Mouse (Mus musculus): Measurements from ENCODE around the gene Ifna4. TPM values are rescaled to one million over a fixed set of nuclear protein-coding genes. Genes with fewer than 3 reads are reported as not detected.
A peak's percentile ranks its signal among the peaks of the same experiment; 100 is the strongest.

Gene Ifna4
- polyA plus RNA-seq, 1 experiment from 2014 or later: not detected

DNA sequence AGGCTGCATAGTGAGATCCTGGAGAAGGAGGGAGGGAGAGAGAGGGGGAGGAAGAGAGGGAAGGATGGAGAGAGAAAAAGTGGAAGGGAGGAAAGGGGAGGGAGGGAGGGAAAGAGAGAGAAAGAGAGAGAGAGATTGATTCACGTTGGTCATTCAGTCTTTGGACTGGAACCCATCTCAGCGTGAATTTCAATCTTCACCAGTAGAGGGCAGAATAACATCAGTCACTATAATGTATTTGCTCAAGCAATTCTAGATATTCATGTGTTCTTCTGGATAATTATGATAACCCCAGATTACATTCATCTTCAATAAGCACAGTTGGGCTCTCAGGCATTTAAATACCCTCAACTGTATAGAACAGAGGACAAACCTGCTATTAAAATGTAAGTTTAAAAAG is 31.0 kb downstream of the Ifna4 start:
- no peak overlapping the region for H3K4me2 ChIP-seq (replicated peaks; ENCODE audit: low read depth)
- H3K27ac ChIP-seq (replicated peaks): no peak overlapping the region
- TF ChIP-seq EP300 (optimal IDR thresholded peaks at IDR 0.05) (no peak), CTCF (IDR thresholded peaks at IDR 0.05; ENCODE audit: low read depth) (peak; percentile 86)
- no peaks in the 10 kb centered on the region for H3K9me3 ChIP-seq (ENCODE audit: control insufficient read depth, low read length)
- no peak overlapping the region for H3K9ac ChIP-seq (ENCODE audit: low read length)
- H3K4me1 ChIP-seq (replicated peaks; ENCODE audit: control insufficient read depth, insufficient read depth): 0 out of 2 replicates have a peak, but pooled peaks cover 3% of the 10 kb centered on the region
- no peaks in the 10 kb centered on the region for H3K27me3 ChIP-seq (ENCODE audit: control insufficient read depth, insufficient read depth, low read length)
- no peaks in the 10 kb centered on the region for H3K36me3 ChIP-seq (ENCODE audit: control insufficient read depth, insufficient read depth, low read length)
- DNase-seq (ENCODE audit: low spot score) (no peak), ATAC-seq (ENCODE audit: low FRiP score, low TSS enrichment) (no peak)
- H3K4me3 ChIP-seq (ENCODE audit: low read depth, low read length): no peak overlapping the region
- WGBS: 0% methylated on average over 2 of the region's 2 CpGs

DNA sequence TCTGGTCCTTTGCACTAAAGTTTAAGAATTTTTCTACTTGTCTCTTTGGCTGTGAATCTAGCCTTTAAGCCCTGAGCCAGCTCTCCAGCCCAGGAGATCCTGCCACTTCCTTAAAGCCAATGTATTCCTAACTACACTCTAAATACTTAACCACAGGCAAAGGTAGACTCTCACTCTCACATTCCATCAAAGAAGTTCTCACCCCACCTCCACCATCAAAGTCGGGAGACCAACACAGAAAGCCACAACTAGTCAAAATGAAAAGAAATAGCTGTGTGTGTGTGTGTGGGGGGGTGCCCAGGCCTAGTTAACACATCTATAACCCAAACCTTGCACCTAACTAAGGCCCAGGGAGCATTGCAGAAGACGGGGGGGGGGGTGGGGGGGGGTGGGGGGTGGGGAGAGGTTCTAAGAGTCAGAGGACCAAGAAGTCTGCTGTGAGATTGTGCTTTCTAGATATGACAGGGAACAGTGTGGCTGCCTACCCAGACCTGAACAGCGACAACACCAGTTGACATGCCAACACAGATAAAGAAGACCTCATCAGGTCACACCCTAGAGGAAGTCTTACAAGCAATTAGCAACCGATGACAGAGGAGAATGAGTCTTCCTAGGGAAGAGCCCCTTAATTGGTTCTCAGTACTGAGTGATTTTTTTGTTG is 33.9 kb downstream of the Ifna4 start:
- Histone ChIP-seq H3K4me3 (ENCODE audit: low read depth, low read length) (no peak overlapping the region), H3K36me3 (ENCODE audit: control insufficient read depth, insufficient read depth, low read length) (no peaks in the 10 kb centered on the region), H3K27me3 (ENCODE audit: control insufficient read depth, insufficient read depth, low read length) (no peaks in the 10 kb centered on the region), H3K4me2 (replicated peaks; ENCODE audit: low read depth) (no peak overlapping the region), H3K9ac (ENCODE audit: low read length) (no peak overlapping the region), H3K4me1 (replicated peaks; ENCODE audit: control insufficient read depth, insufficient read depth) (no peaks in the 10 kb centered on the region), H3K27ac (replicated peaks) (no peak overlapping the region), H3K9me3 (ENCODE audit: control insufficient read depth, low read length) (no peaks in the 10 kb centered on the region)
- TF ChIP-seq CTCF (IDR thresholded peaks at IDR 0.05; ENCODE audit: low read depth) (no peak), EP300 (optimal IDR thresholded peaks at IDR 0.05) (no peak)
- no peak for DNase-seq (ENCODE audit: low spot score)
- ATAC-seq (ENCODE audit: low FRiP score, low TSS enrichment): no peak
- WGBS: 68% methylated on average over 3 of the region's 4 CpGs

DNA sequence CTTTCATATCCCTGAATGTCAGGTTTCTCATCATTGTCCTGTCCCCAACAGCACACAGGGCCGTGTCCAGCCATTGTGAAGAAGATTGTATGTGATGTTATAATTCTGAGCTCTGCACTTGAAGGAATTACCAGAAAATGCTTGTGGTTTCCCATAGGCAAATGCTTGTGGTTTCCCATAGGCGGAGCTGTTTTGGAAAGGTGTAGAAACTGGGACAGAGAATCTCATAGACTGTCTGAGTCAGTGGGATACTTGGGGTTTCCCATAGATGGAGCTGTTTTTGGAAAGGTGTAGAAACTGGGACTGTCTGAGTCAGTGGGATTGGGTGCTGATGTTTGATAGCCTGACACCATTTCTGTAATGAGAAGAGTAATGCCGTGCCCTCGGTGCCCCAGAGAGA is 34.9 kb downstream of the Ifna4 start:
- H3K27me3 ChIP-seq (ENCODE audit: control insufficient read depth, insufficient read depth, low read length): no peaks in the 10 kb centered on the region
- H3K9ac ChIP-seq (ENCODE audit: low read length): no peak overlapping the region
- no peak overlapping the region for H3K27ac ChIP-seq (replicated peaks)
- no peaks in the 10 kb centered on the region for H3K36me3 ChIP-seq (ENCODE audit: control insufficient read depth, insufficient read depth, low read length)
- 80% methylated on average over 4 of the region's 4 CpGs for WGBS
- no peak for ATAC-seq (ENCODE audit: low FRiP score, low TSS enrichment)
- H3K4me2 ChIP-seq (replicated peaks; ENCODE audit: low read depth): no peak overlapping the region
- no peak overlapping the region for H3K4me3 ChIP-seq (ENCODE audit: low read depth, low read length)
- no peaks in the 10 kb centered on the region for H3K9me3 ChIP-seq (ENCODE audit: control insufficient read depth, low read length)
- TF ChIP-seq EP300 (optimal IDR thresholded peaks at IDR 0.05) (no peak), CTCF (IDR thresholded peaks at IDR 0.05; ENCODE audit: low read depth) (peak; percentile 28)
- no peaks in the 10 kb centered on the region for H3K4me1 ChIP-seq (replicated peaks; ENCODE audit: control insufficient read depth, insufficient read depth)
- DNase-seq (ENCODE audit: low spot score): no peak

DNA sequence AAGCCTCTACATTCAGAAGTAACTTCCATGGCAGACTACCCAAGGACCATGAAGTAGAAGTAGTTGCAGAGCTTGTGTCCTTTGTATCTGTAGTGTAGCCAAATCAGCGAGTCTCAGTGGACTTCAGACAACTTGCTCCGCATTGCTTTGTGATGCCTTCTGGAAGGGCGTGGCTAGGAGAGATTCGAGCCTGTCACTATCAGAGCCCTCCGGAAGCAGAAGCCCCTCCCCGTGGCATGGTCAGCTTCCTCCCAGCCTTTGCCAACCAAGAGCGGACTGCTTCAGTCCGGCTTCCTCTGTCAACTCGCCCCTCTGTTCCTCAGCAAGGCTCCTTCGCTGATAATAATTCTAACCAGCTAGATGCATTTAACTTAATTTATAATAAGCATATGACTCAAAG is 36.6 kb downstream of the Ifna4 start:
- Histone ChIP-seq H3K4me1 (replicated peaks; ENCODE audit: control insufficient read depth, insufficient read depth) (no peaks in the 10 kb centered on the region), H3K9me3 (ENCODE audit: control insufficient read depth, low read length) (no peaks in the 10 kb centered on the region), H3K36me3 (ENCODE audit: control insufficient read depth, insufficient read depth, low read length) (no peaks in the 10 kb centered on the region), H3K4me2 (replicated peaks; ENCODE audit: low read depth) (no peak overlapping the region), H3K4me3 (ENCODE audit: low read depth, low read length) (no peak overlapping the region), H3K27me3 (ENCODE audit: control insufficient read depth, insufficient read depth, low read length) (no peaks in the 10 kb centered on the region), H3K9ac (ENCODE audit: low read length) (no peak overlapping the region), H3K27ac (replicated peaks) (peak overlapping the region; percentile 20; the same call in 1 of the 2 replicates)
- DNase-seq (ENCODE audit: low spot score): peak; percentile 40
- peak; percentile 43; the same call in 1 of the 2 replicates for ATAC-seq (ENCODE audit: low FRiP score, low TSS enrichment)
- 33% methylated on average over 10 of the region's 10 CpGs for WGBS
- TF ChIP-seq CTCF (IDR thresholded peaks at IDR 0.05; ENCODE audit: low read depth) (no peak), EP300 (optimal IDR thresholded peaks at IDR 0.05) (no peak)

DNA sequence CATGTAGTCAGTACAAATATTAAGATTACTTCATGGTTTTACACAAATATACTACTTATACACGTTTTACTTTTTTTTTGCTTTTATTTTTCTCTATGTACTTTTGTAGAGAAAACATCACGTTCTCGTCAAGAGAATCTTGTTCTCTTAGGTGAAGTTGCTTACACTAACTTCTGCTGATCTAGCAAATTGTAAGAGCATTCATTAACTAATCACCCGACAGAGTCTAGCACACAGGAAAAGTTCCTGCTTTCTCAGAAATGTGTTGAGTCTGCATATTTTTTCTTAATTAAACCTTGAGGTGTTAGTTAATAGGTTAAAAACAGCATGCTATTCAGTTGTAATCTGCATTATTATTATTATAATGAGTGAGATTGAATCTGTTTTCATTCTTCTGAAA is 37.1 kb downstream of the Ifna4 start:
- TF ChIP-seq CTCF (IDR thresholded peaks at IDR 0.05; ENCODE audit: low read depth): no peak
- TF ChIP-seq EP300 (optimal IDR thresholded peaks at IDR 0.05): no peak
- 58% methylated on average over 4 of the region's 4 CpGs for WGBS
- Histone ChIP-seq H3K36me3 (ENCODE audit: control insufficient read depth, insufficient read depth, low read length) (no peaks in the 10 kb centered on the region), H3K9ac (ENCODE audit: low read length) (no peak overlapping the region), H3K4me3 (ENCODE audit: low read depth, low read length) (no peak overlapping the region), H3K4me2 (replicated peaks; ENCODE audit: low read depth) (no peak overlapping the region), H3K4me1 (replicated peaks; ENCODE audit: control insufficient read depth, insufficient read depth) (no peaks in the 10 kb centered on the region), H3K9me3 (ENCODE audit: control insufficient read depth, low read length) (no peaks in the 10 kb centered on the region), H3K27me3 (ENCODE audit: control insufficient read depth, insufficient read depth, low read length) (no peaks in the 10 kb centered on the region), H3K27ac (replicated peaks) (no peak overlapping the region)
- ATAC-seq (ENCODE audit: low FRiP score, low TSS enrichment) (no peak), DNase-seq (ENCODE audit: low spot score) (no peak)

DNA sequence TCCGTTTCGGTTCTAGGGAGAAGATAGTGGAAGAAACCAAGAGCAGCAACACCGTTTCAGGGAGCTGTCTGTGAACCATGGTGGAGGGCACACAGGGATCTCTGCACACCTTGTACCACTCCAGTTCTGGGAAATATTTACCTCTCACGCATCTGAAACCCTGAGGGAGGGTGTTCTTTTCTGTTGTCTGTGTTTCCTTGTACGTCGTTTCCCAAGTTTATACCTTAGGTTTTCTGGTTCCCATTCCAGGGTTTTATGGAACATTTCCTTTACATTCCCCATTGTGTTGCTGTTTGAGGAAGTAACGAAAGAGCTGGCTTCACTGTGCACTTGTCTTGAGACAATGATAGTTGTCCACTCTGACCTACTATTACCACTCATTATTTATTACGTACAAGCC is 38.4 kb downstream of the Ifna4 start, which contains the start of gene Ifne:
TSS of gene Ifne (minus strand) at position 101 of the 400 bp plus-strand sequence.
- TF ChIP-seq CTCF (IDR thresholded peaks at IDR 0.05; ENCODE audit: low read depth) (no peak), EP300 (optimal IDR thresholded peaks at IDR 0.05) (no peak)
- Histone ChIP-seq H3K4me2 (replicated peaks; ENCODE audit: low read depth) (no peak within 1 kb of the TSS), H3K9ac (ENCODE audit: low read length) (no peak within 1 kb of the TSS), H3K27me3 (ENCODE audit: control insufficient read depth, insufficient read depth, low read length) (no peaks in the 10 kb centered on the region), H3K4me1 (replicated peaks; ENCODE audit: control insufficient read depth, insufficient read depth) (no peaks in the 10 kb centered on the region), H3K9me3 (ENCODE audit: control insufficient read depth, low read length) (no peaks in the 10 kb centered on the region), H3K27ac (replicated peaks) (peak within 1 kb of the TSS; percentile 67), H3K36me3 (ENCODE audit: control insufficient read depth, insufficient read depth, low read length) (no peaks in the 10 kb centered on the region), H3K4me3 (ENCODE audit: low read depth, low read length) (no peak within 1 kb of the TSS)
- 76% methylated on average over 8 of the region's 8 CpGs for WGBS
- no peak for DNase-seq (ENCODE audit: low spot score)
- ATAC-seq (ENCODE audit: low FRiP score, low TSS enrichment): peak; percentile 64
